Mouse (Mus musculus) spleen, postnatal 10 days (tissue): ENCODE data around the gene Wwc1.
"Not testable (repeated sequence)": the region's sequence is repeated elsewhere in the genome, so short reads cannot be mapped to it uniquely, and the experiment has no call there.

Experiments
- DNase-seq, 2 experiments: peaks; one replicate each; pipeline ENCODE4 v3.0.0; 2021 to 2022; ENCODE audit warnings: low spot score in 2 of 2

The Wwc1 gene

GRCm38 (mm10) chr11:35878559-35878897, 101.8 kb downstream of the Wwc1 start:
- no peak for DNase-seq

GRCm38 (mm10) chr11:35877651-35878558, 102.4 kb downstream of the Wwc1 start:
- DNase-seq = no peak

- DNase-seq = no peak
Observed at GRCm38 (mm10) chr11:35873624-35874244, 106.6 kb downstream of the Wwc1 start.

GRCm38 (mm10) chr11:35870961-35871360, 109.4 kb downstream of the Wwc1 start:
- DNase-seq = no peak

GRCm38 (mm10) chr11:35866140-35866539, 114.2 kb downstream of the Wwc1 start:
- DNase-seq = no peak

GRCm38 (mm10) chr11:35864981-35865604, 115.2 kb downstream of the Wwc1 start:
- no peak for DNase-seq

GRCm38 (mm10) chr11:35863653-35864052, 116.7 kb downstream of the Wwc1 start:
- no peak for DNase-seq

- DNase-seq = no peak
Observed at GRCm38 (mm10) chr11:35857395-35858067, 122.8 kb downstream of the Wwc1 start.

- DNase-seq = no peak
Observed at GRCm38 (mm10) chr11:35856359-35857040, 123.8 kb downstream of the Wwc1 start.

GRCm38 (mm10) chr11:35855567-35855966, 124.8 kb downstream of the Wwc1 start:
- DNase-seq = no peak

- no peak for DNase-seq
Observed at GRCm38 (mm10) chr11:35854941-35855340, 125.4 kb downstream of the Wwc1 start.

- no peak for DNase-seq
Observed at GRCm38 (mm10) chr11:35853651-35854050, 126.7 kb downstream of the Wwc1 start.

GRCm38 (mm10) chr11:35852731-35853130, 127.6 kb downstream of the Wwc1 start:
- DNase-seq = peak in 1 of 2 experiments; percentile 50

GRCm38 (mm10) chr11:35844299-35844698, 136.0 kb downstream of the Wwc1 start:
- DNase-seq = no peak

- not testable (repeated sequence) for DNase-seq
Observed at GRCm38 (mm10) chr11:35842560-35842959, 137.8 kb downstream of the Wwc1 start.

GRCm38 (mm10) chr11:35841738-35842325, 138.5 kb downstream of the Wwc1 start:
- peak in 1 of 2 experiments; percentile 50 for DNase-seq

- not testable (repeated sequence) for DNase-seq
Observed at GRCm38 (mm10) chr11:35840806-35841205, 139.5 kb downstream of the Wwc1 start.

- peak in 1 of 2 experiments; percentile 50 for DNase-seq
Observed at GRCm38 (mm10) chr11:35840282-35840681, 140.0 kb downstream of the Wwc1 start.

- peak; percentile 76 to 93 for DNase-seq
Observed at GRCm38 (mm10) chr11:35838345-35839338, 141.7 kb downstream of the Wwc1 start.
